Mouse (Mus musculus) myocyte (in vitro differentiated cells): Measurements from ENCODE around the gene Ncoa3.

ENCODE experiments used
- E2F4 ChIP-seq: IDR thresholded peaks from one replicate; pipeline ENCODE4 v1.6.1; 2011; ENCODE audit warnings: mild to moderate bottlenecking, control low read depth, moderate library complexity; ENCODE audit not compliant: insufficient read depth
- MYOD1 ChIP-seq, 3 experiments: IDR thresholded peaks; one replicate each; pipeline ENCODE4 v1.6.1; 2011; ENCODE audit warnings: control low read depth in 2 of 3, low read depth in 2 of 3, mild to moderate bottlenecking in 2 of 3, moderate library complexity in 1 of 3; ENCODE audit not compliant: insufficient read length in 2 of 3, control insufficient read depth in 1 of 3
- POLR2A ChIP-seq: IDR thresholded peaks from one replicate; pipeline ENCODE4 v1.6.1; 2011; ENCODE audit warnings: low read depth, mild to moderate bottlenecking, control low read depth, moderate library complexity; ENCODE audit not compliant: insufficient read length
- POLR2AphosphoS2 ChIP-seq: IDR thresholded peaks from one replicate; pipeline ENCODE4 v1.6.1; 2011; ENCODE audit warnings: low read depth, control low read depth; ENCODE audit not compliant: insufficient read length
- TCF3 ChIP-seq: IDR thresholded peaks from one replicate; pipeline ENCODE4 v1.6.1; 2011; ENCODE audit warnings: low read depth, control low read depth; ENCODE audit not compliant: insufficient read length

DNA sequence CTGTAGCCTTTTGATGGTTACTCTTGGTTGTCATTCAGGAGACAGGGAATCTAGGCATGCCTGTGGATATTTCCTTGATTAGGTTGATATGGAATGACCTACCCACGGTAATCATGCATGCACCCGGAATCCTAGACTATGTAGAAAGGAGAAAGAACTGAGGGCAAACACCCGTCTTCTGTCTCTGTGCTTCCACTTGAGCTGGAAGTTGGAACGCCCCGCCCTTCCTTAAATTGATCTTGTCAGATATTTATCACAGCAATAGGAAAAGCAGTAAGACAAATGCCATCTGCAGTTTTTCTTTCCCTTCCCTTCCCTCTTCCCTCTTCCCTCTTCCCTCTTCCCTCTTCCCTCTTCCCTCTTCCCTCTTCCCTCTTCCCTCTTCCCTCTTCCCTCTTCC is 33.5 kb downstream of the Ncoa3 start:
- TF ChIP-seq POLR2A (no peak), MYOD1 (IDR thresholded peaks at IDR 0.05; ENCODE audit: control insufficient read depth in 1 of 3, insufficient read length in 2 of 3, low read depth in 2 of 3) (no peak), POLR2AphosphoS2 (no peak), TCF3 (no peak), E2F4 (no peak)
